Mouse (Mus musculus) midbrain, embryonic 15.5 days (tissue): ENCODE data around the gene Bmpr2. TPM values are rescaled to one million over a fixed set of nuclear protein-coding genes. Genes with fewer than 3 reads are reported as not detected.

ENCODE experiments used
- ATAC-seq: fragments of 200-750 bp; cut with Nextera tagmentation; replicated peaks from 2 replicates; pipeline ENCODE4 v1.8.0; 2017; ENCODE audit warnings: moderate TSS enrichment
- H3K27ac ChIP-seq: fragments of 300-500 bp; sonication (generic); 2 replicates; pipeline ENCODE4 v1.5.1; 2015; ENCODE audit warnings: mild to moderate bottlenecking, inconsistent platforms
- H3K27me3 ChIP-seq: fragments of 300-500 bp; sonication (generic); replicated peaks from 2 replicates; pipeline ENCODE4 v1.6.1; 2015; ENCODE audit warnings: inconsistent platforms
- H3K36me3 ChIP-seq: fragments of 300-500 bp; sonication (generic); replicated peaks from 2 replicates; pipeline ENCODE4 v1.6.1; 2015; ENCODE audit warnings: inconsistent platforms
- H3K4me1 ChIP-seq: fragments of 300-500 bp; sonication (generic); 2 replicates; pipeline ENCODE4 v1.6.1; 2015; ENCODE audit warnings: inconsistent platforms
- H3K4me2 ChIP-seq: fragments of 300-500 bp; sonication (generic); 2 replicates; pipeline ENCODE4 v1.6.1; 2015; ENCODE audit warnings: inconsistent platforms, mild to moderate bottlenecking, moderate library complexity
- H3K4me3 ChIP-seq: fragments of 300-500 bp; sonication (generic); 2 replicates; pipeline ENCODE4 v1.5.1; 2015; ENCODE audit warnings: mild to moderate bottlenecking, inconsistent platforms
- H3K9ac ChIP-seq: fragments of 300-500 bp; sonication (generic); 2 replicates; pipeline ENCODE4 v1.6.1; 2015; ENCODE audit warnings: mild to moderate bottlenecking, inconsistent platforms
- H3K9me3 ChIP-seq: fragments of 300-500 bp; sonication (generic); 2 replicates; pipeline ENCODE4 v1.6.1; 2016; ENCODE audit warnings: inconsistent platforms
- WGBS: fragments of 180-500 bp; shearing (Covaris S2); methylation state at CpG from one replicate; pipeline ENCODE4 v1.1.7; 2015; ENCODE audit warnings: mixed read lengths; 5-methylcytosine and 5-hydroxymethylcytosine counted together
- polyA plus RNA-seq: library from polyadenylated mRNA; unstranded; fragments of >200 nt; fragmentation: Nextera tagmentation; extraction: Ambion mirVana; gene quantifications from 2 replicates; pipeline ENCODE4 v1.2.1, GENCODE M21; 2015

Gene Bmpr2
- polyA plus RNA-seq, 1 experiment from 2014 or later, result 9.8 TPM

- no peak overlapping the region for H3K4me2 ChIP-seq
- H3K4me3 ChIP-seq, result no peak overlapping the region
- no peak for ATAC-seq
- H3K36me3 ChIP-seq, result no peaks in the 10 kb centered on the region
- no peaks in the 10 kb centered on the region for H3K27me3 ChIP-seq
- no peak overlapping the region for H3K9ac ChIP-seq
- no peaks in the 10 kb centered on the region for H3K9me3 ChIP-seq
- WGBS, result 87% methylated on average over 2 of the region's 2 CpGs
- H3K4me1 ChIP-seq, result no peaks in the 10 kb centered on the region
- no peak overlapping the region for H3K27ac ChIP-seq
Measured at GRCm38 (mm10) chr1:59809921-59810320, 46.7 kb downstream of the Bmpr2 start.

- no peaks in the 10 kb centered on the region for H3K4me1 ChIP-seq
- H3K4me2 ChIP-seq, result no peak overlapping the region
- 84% methylated on average over 4 of the region's 4 CpGs for WGBS
- H3K4me3 ChIP-seq, result no peak overlapping the region
- H3K27me3 ChIP-seq, result no peaks in the 10 kb centered on the region
- ATAC-seq, result no peak
- H3K36me3 ChIP-seq, result peaks cover 8% of the 10 kb centered on the region
- H3K27ac ChIP-seq, result no peak overlapping the region
- no peak overlapping the region for H3K9ac ChIP-seq
- H3K9me3 ChIP-seq, result no peaks in the 10 kb centered on the region
Measured at GRCm38 (mm10) chr1:59812782-59813181, 49.6 kb downstream of the Bmpr2 start.

GRCm38 (mm10) chr1:59825421-59825820 is 62.2 kb downstream of the Bmpr2 start:
- Histone ChIP-seq H3K4me1 (no peaks in the 10 kb centered on the region), H3K9me3 (no peaks in the 10 kb centered on the region), H3K27me3 (no peaks in the 10 kb centered on the region), H3K4me3 (no peak overlapping the region), H3K4me2 (no peak overlapping the region), H3K36me3 (no peaks in the 10 kb centered on the region), H3K27ac (no peak overlapping the region), H3K9ac (no peak overlapping the region)
- no peak for ATAC-seq

GRCm38 (mm10) chr1:59826583-59826982 is 63.4 kb downstream of the Bmpr2 start:
- no peak for ATAC-seq
- no peak overlapping the region for H3K4me2 ChIP-seq

GRCm38 (mm10) chr1:59829410-59829809 is 66.2 kb downstream of the Bmpr2 start:
- H3K4me3 ChIP-seq, result no peak overlapping the region
- H3K4me1 ChIP-seq, result peaks cover 3% of the 10 kb centered on the region; the same call in 1 of the 2 replicates
- H3K9me3 ChIP-seq, result no peaks in the 10 kb centered on the region
- 88% methylated on average over 2 of the region's 2 CpGs for WGBS
- no peaks in the 10 kb centered on the region for H3K36me3 ChIP-seq
- ATAC-seq, result no peak
- H3K27ac ChIP-seq, result no peak overlapping the region
- H3K27me3 ChIP-seq, result no peaks in the 10 kb centered on the region
- no peak overlapping the region for H3K9ac ChIP-seq
- H3K4me2 ChIP-seq, result no peak overlapping the region

More at GRCm38 (mm10) chr1:59826583-59826982, 63.4 kb downstream of the Bmpr2 start:
- 87% methylated on average over 8 of the region's 8 CpGs for WGBS
- no peaks in the 10 kb centered on the region for H3K4me1 ChIP-seq
- H3K9ac ChIP-seq, result no peak overlapping the region
- H3K27ac ChIP-seq, result no peak overlapping the region
- H3K27me3 ChIP-seq, result no peaks in the 10 kb centered on the region
- H3K9me3 ChIP-seq, result no peaks in the 10 kb centered on the region
- no peaks in the 10 kb centered on the region for H3K36me3 ChIP-seq
- H3K4me3 ChIP-seq, result no peak overlapping the region

- H3K9ac ChIP-seq, result no peak overlapping the region
- no peak for ATAC-seq
- peaks cover 3% of the 10 kb centered on the region; the same call in 1 of the 2 replicates for H3K4me1 ChIP-seq
- H3K27ac ChIP-seq, result no peak overlapping the region
- 79% methylated on average over 6 of the region's 6 CpGs for WGBS
- H3K27me3 ChIP-seq, result no peaks in the 10 kb centered on the region
- H3K4me3 ChIP-seq, result no peak overlapping the region
- no peaks in the 10 kb centered on the region for H3K9me3 ChIP-seq
- H3K4me2 ChIP-seq, result no peak overlapping the region
- no peaks in the 10 kb centered on the region for H3K36me3 ChIP-seq
Measured at GRCm38 (mm10) chr1:59830194-59830593, 67.0 kb downstream of the Bmpr2 start.

GRCm38 (mm10) chr1:59833723-59834122 is 70.5 kb downstream of the Bmpr2 start:
- H3K4me2 ChIP-seq, result no peak overlapping the region
- peaks cover 3% of the 10 kb centered on the region; the same call in 1 of the 2 replicates for H3K4me1 ChIP-seq
- 19% methylated on average over 2 of the region's 2 CpGs for WGBS
- ATAC-seq, result peak; percentile 58
- H3K9me3 ChIP-seq, result no peaks in the 10 kb centered on the region
- H3K9ac ChIP-seq, result no peak overlapping the region
- no peaks in the 10 kb centered on the region for H3K36me3 ChIP-seq
- peak overlapping the region; percentile 42; the same call in 1 of the 2 replicates for H3K27ac ChIP-seq
- H3K4me3 ChIP-seq, result no peak overlapping the region
- no peaks in the 10 kb centered on the region for H3K27me3 ChIP-seq

- 0 out of 2 replicates have a peak overlapping the region, but pooled peaks have one; percentile 27 for H3K27ac ChIP-seq
- no peaks in the 10 kb centered on the region for H3K9me3 ChIP-seq
- 0 out of 2 replicates have a peak, but pooled peaks cover 4% of the 10 kb centered on the region for H3K4me1 ChIP-seq
- no peak overlapping the region for H3K4me2 ChIP-seq
- no peak for ATAC-seq
- H3K4me3 ChIP-seq, result no peak overlapping the region
- H3K9ac ChIP-seq, result no peak overlapping the region
- peaks cover 6% of the 10 kb centered on the region; the same call in 1 of the 2 replicates for H3K36me3 ChIP-seq
- WGBS, result 86% methylated on average over 8 of the region's 8 CpGs
- no peaks in the 10 kb centered on the region for H3K27me3 ChIP-seq
Measured at GRCm38 (mm10) chr1:59848327-59848726, 85.1 kb downstream of the Bmpr2 start.

GRCm38 (mm10) chr1:59859046-59859445 is 95.8 kb downstream of the Bmpr2 start:
- Histone ChIP-seq H3K4me2 (no peak overlapping the region), H3K36me3 (peaks cover 30% of the 10 kb centered on the region), H3K4me1 (no peaks in the 10 kb centered on the region), H3K27me3 (no peaks in the 10 kb centered on the region), H3K27ac (no peak overlapping the region), H3K9ac (no peak overlapping the region), H3K4me3 (no peak overlapping the region), H3K9me3 (no peaks in the 10 kb centered on the region)
- 97% methylated on average over 1 of the region's 1 CpGs for WGBS
- no peak for ATAC-seq

- no peak overlapping the region for H3K9ac ChIP-seq
- no peak overlapping the region for H3K27ac ChIP-seq
- H3K4me1 ChIP-seq, result no peaks in the 10 kb centered on the region
- H3K4me3 ChIP-seq, result no peak overlapping the region
- H3K27me3 ChIP-seq, result no peaks in the 10 kb centered on the region
- 97% methylated on average over 1 of the region's 1 CpGs for WGBS
- ATAC-seq, result no peak
- no peaks in the 10 kb centered on the region for H3K9me3 ChIP-seq
- peaks cover 26% of the 10 kb centered on the region for H3K36me3 ChIP-seq
- H3K4me2 ChIP-seq, result no peak overlapping the region
Measured at GRCm38 (mm10) chr1:59862144-59862543, 98.9 kb downstream of the Bmpr2 start.

- Histone ChIP-seq H3K4me1 (no peaks in the 10 kb centered on the region), H3K9me3 (no peaks in the 10 kb centered on the region), H3K27me3 (no peaks in the 10 kb centered on the region), H3K4me2 (no peak overlapping the region), H3K9ac (no peak overlapping the region), H3K4me3 (no peak overlapping the region), H3K36me3 (peaks cover 29% of the 10 kb centered on the region), H3K27ac (no peak overlapping the region)
- no peak for ATAC-seq
- whole genome bisulfite sequencing, result 96% methylated on average over 5 of the region's 5 CpGs
Measured at GRCm38 (mm10) chr1:59868041-59868440, 104.8 kb downstream of the Bmpr2 start.

GRCm38 (mm10) chr1:59874023-59874422 is 110.8 kb downstream of the Bmpr2 start:
- no peak for ATAC-seq
- 88% methylated on average over 3 of the region's 3 CpGs for WGBS

GRCm38 (mm10) chr1:59878098-59878497 is 114.9 kb downstream of the Bmpr2 start:
- Histone ChIP-seq H3K36me3 (0 out of 2 replicates have a peak, but pooled peaks cover 5% of the 10 kb centered on the region), H3K4me2 (no peak overlapping the region), H3K27ac (no peak overlapping the region), H3K9me3 (no peaks in the 10 kb centered on the region), H3K27me3 (no peaks in the 10 kb centered on the region), H3K4me1 (no peaks in the 10 kb centered on the region), H3K9ac (no peak overlapping the region), H3K4me3 (no peak overlapping the region)
- ATAC-seq, result no peak
- WGBS, result 91% methylated on average over 7 of the region's 7 CpGs

More at GRCm38 (mm10) chr1:59874023-59874422, 110.8 kb downstream of the Bmpr2 start:
- Histone ChIP-seq H3K27ac (no peak overlapping the region), H3K9me3 (no peaks in the 10 kb centered on the region), H3K27me3 (no peaks in the 10 kb centered on the region), H3K4me1 (no peaks in the 10 kb centered on the region), H3K9ac (no peak overlapping the region), H3K36me3 (0 out of 2 replicates have a peak, but pooled peaks cover 5% of the 10 kb centered on the region), H3K4me3 (no peak overlapping the region), H3K4me2 (no peak overlapping the region)
